Mouse (Mus musculus) heart, embryonic 10.5 days (tissue): ENCODE results near the gene C1s1. TPM values are rescaled to one million over a fixed set of nuclear protein-coding genes. Genes with fewer than 3 reads are reported as not detected.

Experiments
- DNase-seq: peaks from one replicate; pipeline ENCODE4 v3.0.0-alpha.2; 2017; ENCODE audit warnings: low spot score
- H3K27ac ChIP-seq: fragments of 300-500 bp; sonication (generic); 2 replicates; pipeline ENCODE4 v1.5.1; 2016; ENCODE audit warnings: mild to moderate bottlenecking
- H3K27me3 ChIP-seq: fragments of 300-500 bp; sonication (generic); 2 replicates; pipeline ENCODE4 v1.6.1; 2016; ENCODE audit warnings: mild to moderate bottlenecking; ENCODE audit not compliant: poor library complexity, insufficient read depth, severe bottlenecking
- H3K36me3 ChIP-seq: fragments of 300-500 bp; sonication (generic); 2 replicates; pipeline ENCODE4 v1.6.1; 2016; ENCODE audit warnings: mild to moderate bottlenecking, moderate library complexity
- H3K4me1 ChIP-seq: fragments of 300-500 bp; sonication (generic); 2 replicates; pipeline ENCODE4 v1.6.1; 2016; ENCODE audit warnings: mild to moderate bottlenecking
- H3K4me3 ChIP-seq: fragments of 300-500 bp; sonication (generic); 2 replicates; pipeline ENCODE4 v1.5.1; 2016; ENCODE audit warnings: mild to moderate bottlenecking, moderate library complexity
- H3K9me3 ChIP-seq: fragments of 300-500 bp; sonication (generic); 2 replicates; pipeline ENCODE4 v1.6.1; 2016; ENCODE audit warnings: mild to moderate bottlenecking, moderate library complexity
- WGBS: fragments of 180-500 bp; shearing (Covaris S2); methylation state at CpG from one replicate; pipeline ENCODE4 v1.1.7; 2016; 5-methylcytosine and 5-hydroxymethylcytosine counted together
- polyA plus RNA-seq: library from polyadenylated mRNA; unstranded; fragments of >200 nt; fragmentation: Nextera tagmentation; extraction: Ambion mirVana; gene quantifications from 2 replicates; pipeline ENCODE4 v1.2.1, GENCODE M21; 2016

The C1s1 gene
- polyA plus RNA-seq, 1 experiment from 2014 or later, result 2.2 TPM

DNA sequence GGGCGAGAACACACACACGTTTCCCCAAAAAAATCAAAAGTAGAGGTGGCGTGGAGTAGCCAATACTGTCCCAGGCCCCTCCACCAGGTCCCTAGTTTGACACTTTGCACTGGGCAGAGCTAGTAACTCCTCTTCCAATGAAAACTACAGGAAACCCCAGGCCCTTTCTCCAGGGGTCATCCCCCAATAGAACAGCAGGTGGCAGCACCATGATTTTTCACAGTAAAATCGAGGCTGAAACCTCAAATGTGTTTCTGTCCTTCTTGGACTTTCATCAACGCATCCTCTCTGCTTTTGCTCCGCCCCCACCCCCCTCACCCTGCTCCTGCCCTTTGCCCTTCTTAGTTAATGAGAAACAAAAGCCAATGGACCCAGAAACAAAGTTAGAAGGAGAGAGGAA, 60.6 kb downstream of the C1s1 start:
- Histone ChIP-seq H3K27ac (no peak overlapping the region), H3K4me3 (no peak overlapping the region), H3K4me1 (peaks cover 9% of the 10 kb centered on the region), H3K27me3 (no peaks in the 10 kb centered on the region; the same call in 1 of the 2 replicates), H3K9me3 (no peaks in the 10 kb centered on the region), H3K36me3 (no peaks in the 10 kb centered on the region)
- no peak for DNase-seq
- 21% methylated on average over 6 of the region's 6 CpGs for WGBS

Other genes starting within 250 kb of the C1s1 start
- not detected in 2 replicates for gene Cd163, start 237.7 kb downstream of the C1s1 start, polyA plus RNA-seq
- 25.5 and 31.9 TPM in 2 replicates for gene Pex5, start 127.3 kb downstream of the C1s1 start, polyA plus RNA-seq
- 1.3 and 3.3 TPM in 2 replicates for gene Clstn3, start 77.6 kb downstream of the C1s1 start, polyA plus RNA-seq
- 0.39 and 0.83 TPM in 2 replicates for gene C1rl, start 49.2 kb downstream of the C1s1 start, polyA plus RNA-seq
- gene C1ra, start 30.0 kb downstream of the C1s1 start, polyA plus RNA-seq, result 0.05 and 0.31 TPM in 2 replicates
- gene C1rb, start 27.9 kb upstream of the C1s1 start, polyA plus RNA-seq, result not detected in 2 replicates
- 0.06 TPM in 1 of 2 replicates, not detected in the other for gene C1s2, start 93.7 kb upstream of the C1s1 start, polyA plus RNA-seq
- gene Lpcat3, start 120.7 kb upstream of the C1s1 start, polyA plus RNA-seq, result 45.2 and 53.8 TPM in 2 replicates
- gene Emg1, start 169.8 kb upstream of the C1s1 start, polyA plus RNA-seq, result 162 and 216 TPM in 2 replicates
- gene Phb2, start 170.0 kb upstream of the C1s1 start, polyA plus RNA-seq, result 438 and 483 TPM in 2 replicates
- gene Ptpn6, start 196.4 kb upstream of the C1s1 start, polyA plus RNA-seq, result 5.9 and 8.6 TPM in 2 replicates
- 297 and 301 TPM in 2 replicates for gene Grcc10, start 199.0 kb upstream of the C1s1 start, polyA plus RNA-seq
- not detected in 2 replicates for gene Gm45234, start 213.7 kb upstream of the C1s1 start, polyA plus RNA-seq
- gene Atn1, start 214.2 kb upstream of the C1s1 start, polyA plus RNA-seq, result 7.4 and 11.4 TPM in 2 replicates
- gene Eno2, start 227.3 kb upstream of the C1s1 start, polyA plus RNA-seq, result 4.5 and 4.8 TPM in 2 replicates
- gene Lrrc23, start 237.4 kb upstream of the C1s1 start, polyA plus RNA-seq, result 0.17 and 0.26 TPM in 2 replicates